Mouse (Mus musculus): ENCODE results near the gene Sfmbt2. TPM values are rescaled to one million over a fixed set of nuclear protein-coding genes. Genes with fewer than 3 reads are reported as not detected.

Gene Sfmbt2
- polyA plus RNA-seq, 1 experiment from 2014 or later, result 6.5 TPM

DNA sequence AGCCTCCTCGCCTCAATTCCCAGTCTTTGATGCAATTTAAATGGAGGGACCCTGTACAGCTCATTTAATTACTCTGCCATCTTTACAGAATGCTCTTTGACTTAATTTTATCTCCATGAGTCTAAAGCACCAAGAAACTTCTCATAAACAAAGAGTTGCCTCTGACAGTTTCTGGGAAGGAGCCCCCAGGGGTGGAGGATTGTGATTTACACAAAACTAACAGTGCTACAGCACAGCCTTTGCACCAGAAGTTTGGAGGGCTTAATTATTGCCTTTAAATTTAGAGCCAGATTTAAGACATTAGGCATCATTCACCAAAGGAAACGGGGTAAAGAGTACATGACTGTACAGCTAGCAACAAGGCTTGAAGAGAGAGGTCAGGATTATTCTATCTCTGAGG is 245.2 kb downstream of the Sfmbt2 start:
- no peaks in the 10 kb centered on the region for H3K27me3 ChIP-seq (ENCODE audit: control insufficient read depth, insufficient read depth, low read depth, low read length)
- no peaks in the 10 kb centered on the region for H3K36me3 ChIP-seq (ENCODE audit: control insufficient read depth, insufficient read depth, low read length)
- H3K4me1 ChIP-seq (ENCODE audit: control insufficient read depth, insufficient read depth, low read length), result no peaks in the 10 kb centered on the region
- H3K9me3 ChIP-seq (replicated peaks; ENCODE audit: control insufficient read depth, low read length, poor library complexity, severe bottlenecking), result no peaks in the 10 kb centered on the region
- WGBS, result 86% methylated on average over 2 of the region's 2 CpGs
- H3K9ac ChIP-seq (ENCODE audit: low read depth, low read length), result no peak overlapping the region
- H3K4me2 ChIP-seq (ENCODE audit: low read length), result no peak overlapping the region
- H3K27ac ChIP-seq (ENCODE audit: low read length), result no peak overlapping the region
- no peak overlapping the region for H3K4me3 ChIP-seq (ENCODE audit: low read depth, low read length)
- no peak for ATAC-seq

MicroRNAs encoded within 50 kb of the gene (microRNA counts, 519-probe panel; counts per million panel counts)
- 1,580 counts per million, percentile 30 among the panel's probes with 10 or more counts for microRNA mmu-miR-297a+mmu-miR-466f+mmu-miR-669b
- 386 counts per million, percentile 18 among the panel's probes with 10 or more counts for microRNA mmu-miR-297b-3p
- microRNA mmu-miR-297b-5p, result 692 counts per million, percentile 20 among the panel's probes with 10 or more counts
- microRNA mmu-miR-297c, result 1,096 counts per million, percentile 23 among the panel's probes with 10 or more counts
- 2,566 counts per million, percentile 77 among the panel's probes with 10 or more counts for microRNA mmu-miR-466a-3p+mmu-miR-466b-3-3p
- 1,096 counts per million, percentile 23 among the panel's probes with 10 or more counts for microRNA mmu-miR-466a-5p+mmu-miR-466e-5p
- 1,887 counts per million, percentile 41 among the panel's probes with 10 or more counts for microRNA mmu-miR-466c-5p
- microRNA mmu-miR-466d-3p, result 2,162 counts per million, percentile 61 among the panel's probes with 10 or more counts
- microRNA mmu-miR-466d-5p, result 1,954 counts per million, percentile 45 among the panel's probes with 10 or more counts
- microRNA mmu-miR-466f-5p, result 386 counts per million, percentile 18 among the panel's probes with 10 or more counts
- 2,995 counts per million, percentile 87 among the panel's probes with 10 or more counts for microRNA mmu-miR-466g
- 2,021 counts per million, percentile 50 among the panel's probes with 10 or more counts for microRNA mmu-miR-466h
- microRNA mmu-miR-466l, result 1,942 counts per million, percentile 44 among the panel's probes with 10 or more counts
- 2,095 counts per million, percentile 55 among the panel's probes with 10 or more counts for microRNA mmu-miR-467a
- 1,727 counts per million, percentile 34 among the panel's probes with 10 or more counts for microRNA mmu-miR-467b
- 2,119 counts per million, percentile 57 among the panel's probes with 10 or more counts for microRNA mmu-miR-467c
- 386 counts per million, percentile 18 among the panel's probes with 10 or more counts for microRNA mmu-miR-467d
- 1,789 counts per million, percentile 37 among the panel's probes with 10 or more counts for microRNA mmu-miR-467e
- microRNA mmu-miR-669a, result 2,689 counts per million, percentile 80 among the panel's probes with 10 or more counts
- 1,354 counts per million, percentile 26 among the panel's probes with 10 or more counts for microRNA mmu-miR-669e
- microRNA mmu-miR-669f, result 2,266 counts per million, percentile 66 among the panel's probes with 10 or more counts
- 692 counts per million, percentile 20 among the panel's probes with 10 or more counts for microRNA mmu-miR-669g
- microRNA mmu-miR-669h-5p, result 386 counts per million, percentile 18 among the panel's probes with 10 or more counts
- 2,156 counts per million, percentile 60 among the panel's probes with 10 or more counts for microRNA mmu-miR-669i
- microRNA mmu-miR-669j, result 2,364 counts per million, percentile 70 among the panel's probes with 10 or more counts
- 1,176 counts per million, percentile 23 among the panel's probes with 10 or more counts for microRNA mmu-miR-669m
- microRNA mmu-miR-669o, result 1,807 counts per million, percentile 38 among the panel's probes with 10 or more counts

Small RNA genes lying within 50 kb of the gene (microRNA-seq; reads per million reads assigned to microRNA genes)
- gene Gm22051 (not detected), gene Gm22072 (0.86 reads per million), gene Gm22091 (not detected), gene Gm22166 (not detected), gene Gm22239 (1.4 reads per million), gene Gm22626 (not detected), gene Gm22635 (not detected), gene Gm22677 (not detected), gene Gm22678 (not detected), gene Gm22775 (not detected), gene Gm22925 (not detected), gene Gm23108 (not detected), gene Gm23288 (not detected), gene Gm23542 (not detected), gene Gm23569 (not detected), gene Gm23571 (not detected), gene Gm23578 (not detected), gene Gm23651 (not detected), gene Gm23988 (not detected), gene Gm24028 (not detected), gene Gm24167 (not detected), gene Gm24315 (not detected), gene Gm24342 (not detected), gene Gm24488 (not detected), gene Gm24640 (not detected), gene Gm24673 (not detected), gene Gm24761 (not detected), gene Gm24806 (not detected), gene Gm25022 (not detected), gene Gm25158 (not detected), gene Gm25263 (not detected), gene Gm25285 (not detected), gene Gm25316 (not detected), gene Gm25451 (not detected), gene Gm25673 (not detected), gene Gm25680 (not detected), gene Gm25701 (not detected), gene Gm25753 (not detected), gene Gm25943 (not detected), gene Gm26060 (not detected), gene Gm26073 (not detected), gene Gm26092 (not detected), gene Gm26156 (not detected), gene Gm26229 (not detected), gene Gm26398 (not detected), gene Gm26426 (not detected), gene Gm26431 (not detected), gene Gm26491 (not detected), gene Mir297a-2 (5.0 reads per million, percentile 24 among the genes with 10 or more reads in this experiment), gene Mir297a-3 (not detected), gene Mir297a-4 (not detected), gene Mir297b (not detected), gene Mir297c (not detected), gene Mir466 (not detected), gene Mir466b-1 (not detected), gene Mir466b-2 (not detected), gene Mir466b-3 (0.52 reads per million), gene Mir466b-4 (not detected), gene Mir466b-5 (not detected), gene Mir466b-6 (not detected), gene Mir466b-7 (not detected), gene Mir466b-8 (not detected), gene Mir466c-1 (not detected), gene Mir466c-2 (not detected), gene Mir466d (not detected), gene Mir466e (not detected), gene Mir466f-1 (not detected), gene Mir466f-2 (not detected), gene Mir466f-3 (not detected), gene Mir466g (not detected), gene Mir466h (not detected), gene Mir466l (not detected), gene Mir466m (not detected), gene Mir466n (18.8 reads per million, percentile 36 among the genes with 10 or more reads in this experiment), gene Mir466o (not detected), gene Mir466p (not detected), gene Mir467a-1 (not detected), gene Mir467a-10 (not detected), gene Mir467a-2 (not detected), gene Mir467a-3 (not detected), gene Mir467a-4 (not detected), gene Mir467a-5 (not detected), gene Mir467a-6 (not detected), gene Mir467a-7 (not detected), gene Mir467a-8 (not detected), gene Mir467a-9 (not detected), gene Mir467b (not detected), gene Mir467c (958 reads per million, percentile 79 among the genes with 10 or more reads in this experiment), gene Mir467d (1,418 reads per million, percentile 82 among the genes with 10 or more reads in this experiment), gene Mir467e (1,517 reads per million, percentile 83 among the genes with 10 or more reads in this experiment), gene Mir669a-1 (not detected), gene Mir669a-10 (not detected), gene Mir669a-11 (not detected), gene Mir669a-12 (not detected), gene Mir669a-2 (not detected), gene Mir669a-3 (not detected), gene Mir669a-4 (not detected), gene Mir669a-5 (not detected), gene Mir669a-6 (not detected), gene Mir669a-7 (not detected), gene Mir669a-8 (not detected), gene Mir669a-9 (not detected), gene Mir669b (not detected), gene Mir669c (155 reads per million, percentile 58 among the genes with 10 or more reads in this experiment), gene Mir669d (not detected), gene Mir669d-2 (not detected), gene Mir669e (21.7 reads per million, percentile 37 among the genes with 10 or more reads in this experiment), gene Mir669f (1.2 reads per million), gene Mir669g (not detected), gene Mir669h (7.9 reads per million, percentile 29 among the genes with 10 or more reads in this experiment), gene Mir669i (not detected), gene Mir669j (not detected), gene Mir669k (not detected), gene Mir669l (268 reads per million, percentile 66 among the genes with 10 or more reads in this experiment), gene Mir669m-1 (not detected), gene Mir669m-2 (not detected), gene Mir669o (375 reads per million, percentile 68 among the genes with 10 or more reads in this experiment), gene Mir669p-1 (not detected), gene Mir669p-2 (not detected)

Other genes with a start within 250 kb of the Sfmbt2 start
- gene Itih2, start 239.1 kb upstream of the Sfmbt2 start, polyA plus RNA-seq (2015; fragmentation: Nextera tagmentation; extraction: Ambion mirVana), result 2.7 and 3.0 TPM in 2 replicates
- 5.8 and 6.5 TPM in 2 replicates for gene Itih5, start 216.9 kb upstream of the Sfmbt2 start, polyA plus RNA-seq (2015; fragmentation: Nextera tagmentation; extraction: Ambion mirVana)

All from midbrain, embryonic 16.5 days (tissue).